Mouse (Mus musculus) fat pad, adult 2 months (tissue): ENCODE measurements around the gene Vmn2r21.
"Not testable (repeated sequence)": the region's sequence is repeated elsewhere in the genome, so short reads cannot be mapped to it uniquely, and the experiment has no call there.

Source experiments
- DNase-seq: peaks from one replicate; pipeline ENCODE4 v3.0.0-alpha.2; 2011; ENCODE audit warnings: low read depth, low spot score; ENCODE audit errors: extremely low read depth

Gene Vmn2r21

GRCm38 (mm10) chr6:123533306-123533705 is at the start of gene Vmn2r21:
Vmn2r21 (minus strand) TSS chr6:123533406.
- not testable (repeated sequence) for DNase-seq

- not testable (repeated sequence) for DNase-seq
Observed at GRCm38 (mm10) chr6:123574698-123575097, 41.5 kb upstream of the Vmn2r21 start.

GRCm38 (mm10) chr6:123539755-123540154 is 6.5 kb upstream of the Vmn2r21 start:
- not testable (repeated sequence) for DNase-seq

GRCm38 (mm10) chr6:123522263-123523011 is 10.8 kb downstream of the Vmn2r21 start:
- not testable (repeated sequence) for DNase-seq

- DNase-seq = not testable (repeated sequence)
Observed at GRCm38 (mm10) chr6:123473045-123473444, 60.2 kb downstream of the Vmn2r21 start.

GRCm38 (mm10) chr6:123472458-123472987 is 60.7 kb downstream of the Vmn2r21 start:
- DNase-seq = not testable (repeated sequence)

- not testable (repeated sequence) for DNase-seq
Observed at GRCm38 (mm10) chr6:123468651-123469050, 64.6 kb downstream of the Vmn2r21 start.
